In genomic region chr3:144380921-144381320, GRCm38 (mm10) we compare ENCODE assay signal across 7 mouse cellular contexts.
DNase-seq lines count a peak whose midpoint lies in the region; ATAC-seq and TF ChIP-seq lines count a peak whose summit lies in the region.

No protein-coding gene starts in this region.

- no peaks in the 10 kb centered on the region for H3K4me1 ChIP-seq in intestine, embryonic 15.5 days (replicated peaks)
- peaks cover 40% of the 10 kb centered on the region for H3K4me1 ChIP-seq in limb, embryonic 14.5 days (ENCODE audit: control insufficient read depth, insufficient read depth, low read length)
- H3K4me1 ChIP-seq in midbrain, embryonic 15.5 days = peaks cover 17% of the 10 kb centered on the region

- H3K4me3 ChIP-seq in intestine, embryonic 15.5 days (replicated peaks) = peak overlapping the region; percentile 25
- H3K4me3 ChIP-seq in limb, embryonic 14.5 days (replicated peaks; ENCODE audit: low read length) = peak overlapping the region; percentile 25
- peak overlapping the region; percentile 14 for H3K4me3 ChIP-seq in midbrain, embryonic 15.5 days

- DNase-seq in adrenal gland, adult 18-20 months (ENCODE audit: low spot score in 2 of 2) = peak; percentile 67 to 74
- peak; percentile 90 for DNase-seq in embryo, embryonic 10.5 days (ENCODE audit: low spot score)
- peak; percentile 72 to 85 for DNase-seq in gastrocnemius, postnatal 4 days (ENCODE audit: low spot score in 2 of 2)
- peak; percentile 80 for DNase-seq in limb, embryonic 14.5 days (ENCODE audit: low spot score)
- DNase-seq in spleen, postnatal 10 days (ENCODE audit: low spot score in 2 of 2) = peak; percentile 32 to 70

- no peak overlapping the region for H3K27ac ChIP-seq in intestine, embryonic 15.5 days
- 0 out of 2 replicates have a peak overlapping the region, but pooled peaks have one; percentile 28 for H3K27ac ChIP-seq in limb, embryonic 14.5 days (replicated peaks; ENCODE audit: low read depth, low read length)
- H3K27ac ChIP-seq in midbrain, embryonic 15.5 days = no peak overlapping the region

- no peak overlapping the region for H3K9ac ChIP-seq in intestine, embryonic 15.5 days
- H3K9ac ChIP-seq in limb, embryonic 14.5 days (ENCODE audit: low read depth, low read length, severe bottlenecking) = peak overlapping the region; percentile 36; the same call in 1 of the 2 replicates
- H3K9ac ChIP-seq in midbrain, embryonic 15.5 days = no peak overlapping the region

- peak; percentile 95 for ATAC-seq in intestine, embryonic 15.5 days
- ATAC-seq in limb, embryonic 14.5 days (ENCODE audit: low FRiP score, low read depth) = peak; percentile 80
- peak; percentile 86 for ATAC-seq in midbrain, embryonic 15.5 days (replicated peaks)

- H3K27me3 ChIP-seq in intestine, embryonic 15.5 days (replicated peaks) = no peaks in the 10 kb centered on the region
- no peaks in the 10 kb centered on the region for H3K27me3 ChIP-seq in limb, embryonic 14.5 days (ENCODE audit: control insufficient read depth, insufficient read depth, low read length)
- H3K27me3 ChIP-seq in midbrain, embryonic 15.5 days (replicated peaks) = no peaks in the 10 kb centered on the region

- H3K36me3 ChIP-seq in intestine, embryonic 15.5 days = no peaks in the 10 kb centered on the region
- H3K36me3 ChIP-seq in limb, embryonic 14.5 days (ENCODE audit: control insufficient read depth, insufficient read depth, low read length) = no peaks in the 10 kb centered on the region
- no peaks in the 10 kb centered on the region for H3K36me3 ChIP-seq in midbrain, embryonic 15.5 days (replicated peaks)

- 1% methylated on average over 18 of the region's 18 CpGs for WGBS in intestine, embryonic 15.5 days
- under 1% methylated on average over 18 of the region's 18 CpGs for WGBS in limb, embryonic 14.5 days
- 4% methylated on average over 18 of the region's 18 CpGs for WGBS in midbrain, embryonic 15.5 days

- peak overlapping the region; percentile 54 for H3K4me2 ChIP-seq in intestine, embryonic 15.5 days (replicated peaks)
- peak overlapping the region; percentile 53 for H3K4me2 ChIP-seq in limb, embryonic 14.5 days (replicated peaks; ENCODE audit: low read depth, low read length, severe bottlenecking)
- H3K4me2 ChIP-seq in midbrain, embryonic 15.5 days = peak overlapping the region; percentile 44

- TF ChIP-seq POLR2A in limb, embryonic 14.5 days (IDR thresholded peaks at IDR 0.05; ENCODE audit: borderline replicate concordance, extremely low read depth, insufficient read depth, insufficient read length) = no peak

- H3K9me3 ChIP-seq in intestine, embryonic 15.5 days = no peaks in the 10 kb centered on the region
- H3K9me3 ChIP-seq in limb, embryonic 14.5 days (ENCODE audit: control insufficient read depth, low read length) = no peaks in the 10 kb centered on the region
- H3K9me3 ChIP-seq in midbrain, embryonic 15.5 days = no peaks in the 10 kb centered on the region
